Mouse (Mus musculus) Patski (cell line): Measurements from ENCODE around the gene Gpatch2. TPM values are rescaled to one million over a fixed set of nuclear protein-coding genes. Genes with fewer than 3 reads are reported as not detected.

Experiments
- ATAC-seq: fragments of 100-300 bp; one replicate; pipeline ENCODE4 v1.8.0; 2021
- CTCF ChIA-PET: fragments of 350-600 bp; sonication (Branson Sonifier 250); formaldehyde crosslinking; loops from one replicate; lab custom pipeline; 2022; ENCODE audit warnings: inconsistent platforms; lab: Charles Lee
- POLR2A ChIA-PET: fragments of 350-600 bp; sonication (Branson Sonifier 250); formaldehyde crosslinking; loops from one replicate; lab custom pipeline; 2022; ENCODE audit warnings: antibody characterized with exemption, inconsistent platforms; lab: Charles Lee
- DNase-seq: peaks from one replicate; pipeline ENCODE4 v3.0.0-alpha.2; 2011; ENCODE audit warnings: low read depth, low spot score
- H3K27me3 ChIP-seq: fragments of 371-371 bp; one replicate; pipeline ENCODE4 v1.5.1; 2021
- CTCF ChIP-seq: fragments of 100-300 bp; IDR thresholded peaks from one replicate; pipeline ENCODE4 v1.5.1; 2021
- in situ Hi-C: fragments of 300-500 bp; cut with MboI; formaldehyde crosslinking; loops from 3 replicates; pipeline ENCODE4 v1.11.1; 2018; ENCODE audit warnings: low pct_unique_long_range_greater_than_20kb, mixed read lengths
- polyA plus RNA-seq: library from polyadenylated mRNA; unstranded; gene quantifications from one replicate; pipeline ENCODE4 v1.2.3, GENCODE M21; 2021

The Gpatch2 gene
- polyA plus RNA-seq, 1 experiment from 2014 or later: 15.9 TPM

DNA sequence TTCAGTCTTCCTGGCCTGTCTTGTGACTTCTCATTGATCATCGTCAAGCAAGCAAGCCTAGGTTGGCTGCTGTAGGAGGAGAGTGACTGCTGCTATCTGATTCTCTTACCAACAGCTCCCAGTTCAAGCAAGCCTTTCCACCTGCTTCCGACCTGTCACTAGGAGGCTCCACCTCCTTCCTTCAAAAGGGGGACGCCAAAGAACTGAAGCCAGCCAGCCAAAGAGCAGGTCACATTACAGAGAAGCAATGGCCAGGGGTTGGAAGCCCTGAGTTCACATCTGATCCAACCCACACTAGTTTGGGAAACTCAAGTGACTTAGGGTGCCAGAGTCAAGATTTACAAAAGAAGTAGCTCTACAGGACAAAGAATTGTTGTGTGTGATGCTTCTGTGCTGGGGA lies 144.9 kb downstream of the Gpatch2 start:
- no peak for DNase-seq
- ChIA-PET POLR2A (no interaction called here), CTCF (no interaction called here)
- no peak for TF ChIP-seq CTCF
- in situ Hi-C loops: no loop called here
- H3K27me3 ChIP-seq: no peaks in the 10 kb centered on the region
- ATAC-seq: no peak

DNA sequence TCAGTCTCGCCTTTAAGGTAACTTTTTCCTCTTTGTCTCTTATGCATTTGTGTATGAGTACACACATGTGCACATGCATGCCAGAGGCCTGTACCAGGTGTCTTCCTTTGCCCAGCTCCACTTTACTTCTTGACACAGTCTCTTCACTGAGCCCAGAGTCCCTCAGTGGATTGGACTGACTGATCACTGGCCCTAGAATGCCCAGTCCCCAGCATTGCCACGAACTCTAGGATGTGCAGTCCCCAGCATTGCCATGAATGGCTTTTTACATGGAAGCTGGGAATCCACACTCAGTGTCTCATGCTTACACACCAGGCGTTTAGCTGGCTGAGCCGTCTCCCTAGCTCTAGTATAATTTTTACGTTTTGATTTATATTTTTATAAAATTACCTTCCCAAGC lies 147.2 kb downstream of the Gpatch2 start:
- TF ChIP-seq CTCF: no peak
- ATAC-seq (no peak), DNase-seq (no peak)
- in situ Hi-C loops: no loop called here
- ChIA-PET CTCF (interaction anchor here (1.0 kb wide), 1 partner anchor 14 kb away, joined by 4 read pairs; no protein-coding TSS in a partner anchor), POLR2A (no interaction called here)
- H3K27me3 ChIP-seq: no peaks in the 10 kb centered on the region

DNA sequence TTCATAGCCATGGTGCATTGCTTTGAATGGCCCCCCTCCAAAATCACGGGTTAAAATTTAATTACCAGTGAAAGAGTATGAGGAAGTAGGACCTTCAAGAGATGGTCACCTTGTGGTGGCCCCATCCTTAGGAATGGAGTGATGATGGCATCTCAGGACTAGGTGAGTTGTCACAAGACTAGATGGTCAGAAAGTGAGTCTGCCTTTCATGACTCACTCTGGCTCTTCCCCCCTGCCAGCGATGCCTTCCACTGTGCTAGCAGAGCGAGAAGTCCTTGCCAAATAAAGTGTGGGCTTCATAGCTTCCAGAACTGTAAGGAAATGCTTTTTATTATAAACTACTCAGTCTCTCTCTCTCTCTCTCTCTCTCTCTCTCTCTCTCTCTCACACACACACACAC lies 150.1 kb downstream of the Gpatch2 start:
- peak; percentile 35 for DNase-seq
- ATAC-seq: peak; percentile 92
- in situ Hi-C loops: no loop called here
- POLR2A ChIA-PET: no interaction called here
- CTCF ChIA-PET: no interaction called here
- no peak for TF ChIP-seq CTCF
- H3K27me3 ChIP-seq: no peaks in the 10 kb centered on the region

DNA sequence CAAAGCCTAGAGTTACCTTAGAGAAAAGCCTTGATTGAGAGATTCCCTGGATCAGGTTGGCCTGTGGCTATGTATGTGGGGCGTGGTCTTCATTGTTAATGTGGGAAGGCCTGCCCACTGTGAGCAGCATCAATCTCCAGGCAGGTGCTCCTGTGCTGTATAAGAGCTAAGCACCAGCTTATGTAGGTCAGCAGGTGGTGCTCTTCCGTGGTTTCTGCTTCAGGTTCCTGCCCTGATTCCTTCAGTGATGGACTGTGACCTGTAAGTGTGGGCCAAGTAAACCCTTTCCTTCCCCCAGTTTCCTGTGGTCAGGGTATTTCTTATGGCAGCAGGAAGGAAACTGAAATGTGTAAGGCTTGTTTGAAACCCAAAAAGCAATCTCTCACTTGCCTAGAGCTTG lies 151.5 kb downstream of the Gpatch2 start:
- POLR2A ChIA-PET: no interaction called here
- ATAC-seq (no peak), DNase-seq (no peak)
- CTCF ChIA-PET: interaction anchor here (0.7 kb wide), 1 partner anchor 52 kb away, joined by 3 read pairs; no protein-coding TSS in a partner anchor
- TF ChIP-seq CTCF: peak; percentile 42
- no peaks in the 10 kb centered on the region for H3K27me3 ChIP-seq
- in situ Hi-C loops: no loop called here

DNA sequence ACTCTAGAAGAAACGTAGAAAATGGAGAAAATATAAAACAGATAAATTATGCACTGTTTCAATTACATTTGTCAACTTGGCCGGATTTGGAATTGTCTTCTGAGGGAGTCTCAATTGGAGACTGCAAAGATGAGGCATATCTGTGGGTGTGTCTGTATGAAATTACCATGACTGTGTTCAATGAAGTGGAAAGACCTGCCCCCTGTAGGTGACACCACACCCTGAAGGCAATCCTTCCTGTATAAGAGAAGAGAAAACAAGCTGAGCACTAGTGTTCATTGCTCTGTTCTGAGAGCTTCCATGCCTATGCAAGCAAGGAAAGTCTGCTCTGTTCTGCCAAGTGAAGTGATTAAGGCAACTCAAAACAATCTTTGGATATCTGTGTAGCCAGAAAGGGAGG lies 153.7 kb downstream of the Gpatch2 start:
- ATAC-seq (no peak), DNase-seq (no peak)
- in situ Hi-C loops: no loop called here
- H3K27me3 ChIP-seq: no peaks in the 10 kb centered on the region
- TF ChIP-seq CTCF: no peak
- POLR2A ChIA-PET: interaction anchor here (0.6 to 1.0 kb wide), 2 partner anchors 11 to 21 kb away, joined by 4 to 6 read pairs; no protein-coding TSS in a partner anchor
- CTCF ChIA-PET: interaction anchor here (1.0 kb wide), 1 partner anchor 50 kb away, joined by 3 read pairs; no protein-coding TSS in a partner anchor

DNA sequence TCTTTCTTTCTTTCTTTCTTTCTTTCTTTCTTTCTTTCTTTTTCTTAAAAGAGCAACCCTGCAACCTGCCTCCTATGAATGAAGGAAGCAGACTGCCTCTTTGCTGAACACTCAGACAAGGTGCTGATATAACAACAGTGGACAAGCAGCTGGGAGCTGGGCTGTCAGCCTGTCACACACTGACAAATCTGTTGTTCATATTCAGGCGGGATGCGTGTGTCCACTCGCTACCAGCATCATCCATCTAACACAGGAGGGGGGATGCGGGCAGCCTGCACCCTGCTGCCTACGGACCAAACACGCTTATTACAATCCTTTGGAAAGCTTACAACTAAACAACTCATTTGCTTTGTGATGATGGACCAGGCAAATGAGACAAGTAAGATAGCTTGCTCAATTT lies 158.2 kb downstream of the Gpatch2 start:
- DNase-seq (no peak), ATAC-seq (no peak)
- H3K27me3 ChIP-seq: no peaks in the 10 kb centered on the region
- POLR2A ChIA-PET: no interaction called here
- CTCF ChIA-PET: no interaction called here
- in situ Hi-C loops: no loop called here
- no peak for TF ChIP-seq CTCF

DNA sequence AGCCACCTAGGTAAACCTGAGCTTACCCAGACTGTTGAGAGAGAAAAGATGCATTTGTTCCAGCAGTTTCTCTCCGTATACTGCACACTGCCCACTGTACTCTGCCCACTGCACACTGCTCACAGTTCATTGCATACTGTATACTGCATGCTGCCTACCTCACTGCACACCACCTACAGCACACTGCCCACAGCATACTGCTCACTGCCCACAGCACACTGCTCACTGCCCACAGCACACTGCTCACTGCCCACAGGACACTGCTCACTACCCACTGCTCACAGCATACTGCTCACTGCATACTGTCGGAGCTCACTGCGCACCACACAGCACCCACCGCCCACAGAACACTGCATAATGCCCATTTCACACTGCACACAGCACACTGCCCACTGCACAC lies 159.1 kb downstream of the Gpatch2 start:
- ATAC-seq (no peak), DNase-seq (no peak)
- in situ Hi-C loops: no loop called here
- ChIA-PET POLR2A (interaction anchor here (0.6 kb wide), 1 partner anchor 47 kb away, joined by 3 read pairs; no protein-coding TSS in a partner anchor), CTCF (no interaction called here)
- H3K27me3 ChIP-seq: no peaks in the 10 kb centered on the region
- no peak for TF ChIP-seq CTCF

DNA sequence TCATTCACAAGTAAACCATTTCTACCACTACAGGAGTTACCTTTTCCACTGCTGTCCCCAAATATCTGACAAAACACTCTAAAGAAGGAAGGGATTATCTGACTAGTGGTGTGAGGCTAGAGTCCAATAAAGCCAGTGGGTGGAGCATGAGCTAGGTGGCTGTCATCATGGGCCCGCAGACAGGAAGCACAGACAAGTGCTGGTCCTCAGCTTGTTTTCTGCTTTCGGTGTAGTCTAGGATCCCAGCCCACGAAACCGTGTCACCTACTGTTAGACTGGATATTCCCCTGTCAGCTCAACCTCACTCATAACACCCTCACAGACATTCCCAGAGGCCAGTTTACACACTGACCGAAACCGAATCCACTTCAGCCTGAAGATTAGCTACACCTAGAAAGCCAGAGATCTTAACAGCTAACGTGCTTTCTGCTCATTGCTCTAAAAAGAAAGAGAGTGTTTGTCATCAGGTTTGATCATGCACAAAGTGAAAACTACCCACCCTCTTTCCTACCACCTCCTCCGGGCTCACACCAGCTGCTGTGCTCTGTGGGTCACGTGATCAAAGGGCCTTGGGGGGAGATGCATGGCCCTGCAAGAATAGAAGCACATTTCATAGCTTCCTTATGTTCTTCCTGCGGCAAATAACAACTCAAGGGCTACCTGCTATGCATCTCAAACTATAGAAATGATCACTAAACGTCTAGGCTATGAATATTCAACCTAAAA lies 161.8 kb downstream of the Gpatch2 start:
- TF ChIP-seq CTCF: no peak
- in situ Hi-C loops: no loop called here
- POLR2A ChIA-PET: no interaction called here
- CTCF ChIA-PET: interaction anchor here (1.7 kb wide), 1 partner anchor 14 kb away, joined by 4 read pairs; no protein-coding TSS in a partner anchor
- DNase-seq (no peak), ATAC-seq (no peak)
- no peaks in the 10 kb centered on the region for H3K27me3 ChIP-seq

DNA sequence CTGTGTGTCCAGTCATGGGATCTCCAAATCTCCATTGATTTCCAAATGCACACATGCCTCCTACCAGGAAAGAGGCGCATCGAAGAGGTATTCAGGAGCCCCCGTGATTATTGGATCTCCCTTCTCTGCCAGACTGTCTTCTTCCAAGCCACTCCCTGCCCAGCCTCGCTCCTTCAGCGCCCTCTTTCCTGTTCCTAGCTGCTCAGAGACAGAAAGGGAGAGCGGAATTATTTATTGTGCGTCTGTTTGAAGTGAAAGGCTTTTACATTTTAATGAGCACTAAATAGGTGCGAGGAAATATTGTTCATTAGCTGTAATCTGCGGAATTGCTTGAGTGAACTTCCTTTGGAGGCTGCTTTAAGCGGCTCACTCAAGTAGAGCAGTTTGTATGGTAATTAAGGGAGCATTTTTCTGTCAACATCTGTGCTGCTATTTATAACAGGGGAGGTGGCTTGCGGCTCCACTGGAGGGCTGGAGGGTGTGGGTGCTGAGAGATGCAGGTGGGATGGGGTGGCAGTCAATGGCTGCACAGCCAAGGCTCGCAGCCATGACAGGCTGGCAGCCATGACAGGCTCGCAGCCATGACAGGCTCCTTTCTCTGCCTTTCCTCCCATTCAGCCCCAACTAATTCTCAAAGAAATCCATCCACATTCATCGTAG lies 162.7 kb downstream of the Gpatch2 start:
- no peak for DNase-seq
- POLR2A ChIA-PET: no interaction called here
- CTCF ChIA-PET: interaction anchor here (1.7 kb wide), 1 partner anchor 13 kb away, joined by 4 read pairs; no protein-coding TSS in a partner anchor
- no peak for ATAC-seq
- TF ChIP-seq CTCF: no peak
- in situ Hi-C loops: no loop called here
- no peaks in the 10 kb centered on the region for H3K27me3 ChIP-seq

DNA sequence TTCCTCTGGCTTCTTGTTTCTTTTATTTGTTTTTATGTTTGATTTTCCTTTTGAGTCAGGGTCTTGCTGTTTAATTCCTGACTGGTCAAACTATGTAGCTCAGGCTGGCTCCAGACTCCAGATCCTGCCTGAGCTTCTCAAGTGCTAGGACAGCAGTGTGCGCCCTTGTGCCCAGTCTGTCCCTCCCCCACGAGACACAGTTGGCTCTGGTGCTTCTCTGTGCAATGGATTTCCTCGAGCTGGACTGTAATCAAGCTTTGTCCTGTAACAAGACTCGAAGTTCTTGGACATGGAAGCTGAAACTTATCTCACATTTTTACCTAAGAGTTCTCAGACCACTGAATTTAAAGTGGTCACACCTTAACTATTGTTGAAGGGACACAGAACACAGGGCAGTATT lies 174.2 kb downstream of the Gpatch2 start:
- ChIA-PET POLR2A (no interaction called here), CTCF (interaction anchor here (1.1 to 1.7 kb wide), 4 partner anchors 12 to 19 kb away, joined by 3 to 4 read pairs (median 4); no protein-coding TSS in a partner anchor)
- in situ Hi-C loops: no loop called here
- no peak for TF ChIP-seq CTCF
- DNase-seq (no peak), ATAC-seq (no peak)
- no peaks in the 10 kb centered on the region for H3K27me3 ChIP-seq

DNA sequence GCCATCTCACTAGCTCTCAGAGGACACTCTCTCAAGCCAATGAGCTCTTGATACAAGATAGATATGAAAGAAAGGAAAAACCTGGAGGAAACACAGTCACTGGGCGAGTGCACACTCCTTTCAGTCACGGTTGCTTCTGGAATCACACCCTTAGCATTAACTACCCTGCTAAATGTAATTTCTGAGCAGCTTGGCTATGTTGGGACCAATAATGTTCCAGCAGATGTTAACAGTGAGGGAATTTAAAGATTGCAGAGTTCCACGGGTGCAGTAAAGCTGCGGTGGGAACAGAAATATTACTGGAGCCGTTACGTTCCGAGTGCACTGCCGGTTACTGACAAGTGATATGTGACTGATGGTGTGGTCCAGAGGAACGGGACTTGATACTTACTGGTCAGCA lies 185.5 kb downstream of the Gpatch2 start:
- in situ Hi-C loops: no loop called here
- no peak for TF ChIP-seq CTCF
- DNase-seq (no peak), ATAC-seq (no peak)
- no peaks in the 10 kb centered on the region for H3K27me3 ChIP-seq
- POLR2A ChIA-PET: interaction anchor here (1.3 kb wide), 1 partner anchor 44 kb away, joined by 3 read pairs; no protein-coding TSS in a partner anchor
- CTCF ChIA-PET: interaction anchor here (0.8 to 1.5 kb wide), 3 partner anchors 10 to 12 kb away, joined by 3 to 5 read pairs (median 3); no protein-coding TSS in a partner anchor

Other genes starting within 250 kb of the Gpatch2 start
- not detected for gene D1Pas1, start 248.1 kb upstream of the Gpatch2 start, polyA plus RNA-seq
- gene Spata17, start within 50 bp of the Gpatch2 start, polyA plus RNA-seq: 1.7 TPM